In the genomic region with DNA sequence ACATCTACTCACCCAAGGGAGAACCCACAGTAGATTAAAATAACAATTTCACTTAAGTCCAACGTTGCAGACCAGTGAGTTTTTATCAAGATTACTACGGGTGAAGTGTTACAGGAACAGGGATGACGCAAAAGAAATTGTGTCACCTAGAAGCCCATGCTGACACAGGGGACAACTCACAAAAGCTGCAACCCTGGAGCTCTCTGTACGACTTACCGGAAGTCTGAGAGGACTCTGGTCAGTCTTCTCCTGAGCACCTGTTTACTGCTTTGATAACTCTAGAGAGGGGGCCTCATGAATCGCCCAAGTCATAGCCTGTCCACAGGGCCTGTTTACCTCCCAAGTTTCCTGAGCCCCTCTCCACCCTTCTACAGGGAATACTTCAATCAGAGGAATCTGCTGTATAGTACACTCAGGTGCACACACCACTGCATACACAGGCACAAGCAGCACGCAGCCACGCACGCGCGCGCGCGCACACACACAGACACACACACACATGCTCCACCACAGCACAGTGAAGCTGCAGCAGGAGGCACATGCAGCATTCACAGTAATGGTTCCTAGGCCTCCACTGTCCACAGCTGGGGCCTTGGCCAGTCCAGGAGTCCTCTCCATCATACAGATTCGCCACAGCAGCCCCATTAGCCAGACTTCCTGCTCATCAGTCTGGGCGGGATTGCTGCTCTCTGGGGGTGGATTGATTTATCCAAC, we compare ENCODE assay signal across 23 mouse cellular contexts. TPM values are rescaled to one million over a fixed set of nuclear protein-coding genes. Genes with fewer than 3 reads are reported as not detected.
DNase-seq lines count a peak whose midpoint lies in the region; ATAC-seq lines count a peak whose summit lies in the region.
"Had no signal": no experiment of that assay in that cellular context is flagged by ENCODE, and none has a peak within 500 bp of the region (broad histone marks: within the 10 kb centered on the region; RNA-seq: fewer than 3 reads in every experiment).

No protein-coding gene starts in this region.

- WGBS in midbrain, embryonic 12.5 days, result 88% methylated on average over 16 of the region's 16 CpGs
- WGBS in midbrain, embryonic 14.5 days, result 91% methylated on average over 16 of the region's 16 CpGs
- 81% methylated on average over 16 of the region's 16 CpGs for WGBS in hindbrain, embryonic 14.5 days
- 83% methylated on average over 16 of the region's 16 CpGs for WGBS in midbrain, embryonic 15.5 days
- WGBS in liver, embryonic 12.5 days (ENCODE audit: insufficient replicate concordance), result 77% methylated on average over 16 of the region's 16 CpGs

- H3K27me3 ChIP-seq in midbrain, embryonic 12.5 days, result peaks cover 13% of the 10 kb centered on the region; the same call in 1 of the 2 replicates
- no peaks in the 10 kb centered on the region for H3K27me3 ChIP-seq in midbrain, embryonic 14.5 days (ENCODE audit: control insufficient read depth, insufficient read depth, low read length)
- no peaks in the 10 kb centered on the region for H3K27me3 ChIP-seq in hindbrain, embryonic 14.5 days (ENCODE audit: control insufficient read depth, insufficient read depth, low read length)
- no peaks in the 10 kb centered on the region for H3K27me3 ChIP-seq in midbrain, embryonic 15.5 days (replicated peaks)
- H3K27me3 ChIP-seq in liver, embryonic 12.5 days (replicated peaks), result peaks cover 12% of the 10 kb centered on the region

- H3K27ac ChIP-seq in midbrain, embryonic 12.5 days (replicated peaks), result no peak overlapping the region
- no peak overlapping the region for H3K27ac ChIP-seq in midbrain, embryonic 14.5 days (replicated peaks; ENCODE audit: low read depth, low read length)
- H3K27ac ChIP-seq in hindbrain, embryonic 14.5 days, result no peak overlapping the region
- no peak overlapping the region for H3K27ac ChIP-seq in midbrain, embryonic 15.5 days
- H3K27ac ChIP-seq in liver, embryonic 12.5 days, result no peak overlapping the region
- H3K27ac ChIP-seq: forebrain, embryonic 12.5 days; heart, adult 2 months; kidney, postnatal 0 days; limb, embryonic 13.5 days; liver, embryonic 14.5 days had no signal

- no peak overlapping the region for H3K4me2 ChIP-seq in midbrain, embryonic 12.5 days (replicated peaks)
- H3K4me2 ChIP-seq in midbrain, embryonic 14.5 days (ENCODE audit: low read length), result no peak overlapping the region
- no peak overlapping the region for H3K4me2 ChIP-seq in hindbrain, embryonic 14.5 days (replicated peaks)
- H3K4me2 ChIP-seq in midbrain, embryonic 15.5 days, result no peak overlapping the region
- H3K4me2 ChIP-seq in liver, embryonic 12.5 days, result no peak overlapping the region
- H3K4me2 ChIP-seq: forebrain, embryonic 12.5 days; limb, embryonic 13.5 days had no signal

- no peak overlapping the region for H3K9ac ChIP-seq in midbrain, embryonic 12.5 days (replicated peaks)
- no peak overlapping the region for H3K9ac ChIP-seq in midbrain, embryonic 14.5 days (replicated peaks; ENCODE audit: low read length)
- no peak overlapping the region for H3K9ac ChIP-seq in hindbrain, embryonic 14.5 days
- H3K9ac ChIP-seq in midbrain, embryonic 15.5 days, result no peak overlapping the region
- H3K9ac ChIP-seq in liver, embryonic 12.5 days, result no peak overlapping the region
- H3K9ac ChIP-seq: forebrain, embryonic 12.5 days; limb, embryonic 13.5 days; liver, embryonic 14.5 days had no signal

- peak; percentile 54 for ATAC-seq in midbrain, embryonic 12.5 days (ENCODE audit: low FRiP score, low read depth)
- ATAC-seq in midbrain, embryonic 14.5 days (ENCODE audit: low FRiP score, low TSS enrichment), result no peak; the same call in 1 of the 2 replicates
- peak; percentile 79; the same call in 1 of the 2 replicates for ATAC-seq in hindbrain, embryonic 14.5 days (ENCODE audit: low FRiP score)
- peak; percentile 24; the same call in 1 of the 2 replicates for ATAC-seq in midbrain, embryonic 15.5 days (replicated peaks)
- no peak for ATAC-seq in liver, embryonic 12.5 days

- H3K9me3 ChIP-seq in midbrain, embryonic 12.5 days, result 0 out of 2 replicates have a peak, but pooled peaks cover 4% of the 10 kb centered on the region
- H3K9me3 ChIP-seq in midbrain, embryonic 14.5 days (ENCODE audit: control insufficient read depth, low read length), result no peaks in the 10 kb centered on the region
- no peaks in the 10 kb centered on the region for H3K9me3 ChIP-seq in hindbrain, embryonic 14.5 days (ENCODE audit: control insufficient read depth, low read length)
- H3K9me3 ChIP-seq in midbrain, embryonic 15.5 days, result no peaks in the 10 kb centered on the region
- no peaks in the 10 kb centered on the region for H3K9me3 ChIP-seq in liver, embryonic 12.5 days (replicated peaks)
- H3K9me3 ChIP-seq: forebrain, embryonic 12.5 days had no signal

- no peaks in the 10 kb centered on the region for H3K36me3 ChIP-seq in midbrain, embryonic 12.5 days
- no peaks in the 10 kb centered on the region for H3K36me3 ChIP-seq in midbrain, embryonic 14.5 days (ENCODE audit: control insufficient read depth, insufficient read depth, low read length)
- H3K36me3 ChIP-seq in hindbrain, embryonic 14.5 days (replicated peaks; ENCODE audit: control insufficient read depth, insufficient read depth), result no peaks in the 10 kb centered on the region
- no peaks in the 10 kb centered on the region for H3K36me3 ChIP-seq in midbrain, embryonic 15.5 days (replicated peaks)
- no peaks in the 10 kb centered on the region for H3K36me3 ChIP-seq in liver, embryonic 12.5 days
- H3K36me3 ChIP-seq: forebrain, embryonic 12.5 days; limb, embryonic 13.5 days had no signal

- DNase-seq in midbrain, embryonic 14.5 days, result no peak
- peak; percentile 28 for DNase-seq in hindbrain, embryonic 14.5 days (ENCODE audit: low spot score)
- no peak for DNase-seq in gastrocnemius, postnatal 10 days
- DNase-seq in testis, postnatal 10 days (ENCODE audit: low spot score), result no peak
- DNase-seq: adrenal gland, adult 2 months; B cell, adult 2 months; cerebellum, adult 9-10 months; heart, adult 2 months; heart, postnatal 36 days; kidney, adult 11 months; lung, postnatal 10 days; spleen, adult 18-20 months had no signal

- H3K4me1 ChIP-seq in midbrain, embryonic 12.5 days, result no peaks in the 10 kb centered on the region
- no peaks in the 10 kb centered on the region for H3K4me1 ChIP-seq in midbrain, embryonic 14.5 days (ENCODE audit: control insufficient read depth, insufficient read depth, low read length)
- no peaks in the 10 kb centered on the region for H3K4me1 ChIP-seq in hindbrain, embryonic 14.5 days (replicated peaks; ENCODE audit: control insufficient read depth, insufficient read depth, low read length)
- no peaks in the 10 kb centered on the region for H3K4me1 ChIP-seq in midbrain, embryonic 15.5 days
- H3K4me1 ChIP-seq in liver, embryonic 12.5 days, result no peaks in the 10 kb centered on the region
- H3K4me1 ChIP-seq: forebrain, embryonic 12.5 days; limb, embryonic 13.5 days had no signal

- no peak overlapping the region for H3K4me3 ChIP-seq in midbrain, embryonic 12.5 days
- no peak overlapping the region for H3K4me3 ChIP-seq in midbrain, embryonic 14.5 days (replicated peaks; ENCODE audit: low read depth, low read length)
- no peak overlapping the region for H3K4me3 ChIP-seq in hindbrain, embryonic 14.5 days (replicated peaks; ENCODE audit: low read length)
- H3K4me3 ChIP-seq in midbrain, embryonic 15.5 days, result no peak overlapping the region
- no peak overlapping the region for H3K4me3 ChIP-seq in liver, embryonic 12.5 days
- H3K4me3 ChIP-seq: forebrain, embryonic 12.5 days; heart, adult 2 months; limb, embryonic 13.5 days had no signal

RNA-seq across cellular contexts. Expression of gene Faah, which starts 22.9 kb away (rescaled TPM):
- 4.5 and 5.5 TPM in 2 replicates for polyA plus RNA-seq in midbrain, embryonic 12.5 days (2016; fragmentation: Nextera tagmentation; extraction: Ambion mirVana)
- 15.5 and 17.5 TPM in 2 replicates for polyA plus RNA-seq in midbrain, embryonic 14.5 days (2014; fragmentation: Nextera tagmentation; extraction: Ambion mirVana)
- 18.0 and 18.5 TPM in 2 replicates for polyA plus RNA-seq in hindbrain, embryonic 14.5 days (2014; fragmentation: Nextera tagmentation; extraction: Ambion mirVana)
- 26.3 and 26.7 TPM in 2 replicates for polyA plus RNA-seq in midbrain, embryonic 15.5 days (2015; fragmentation: Nextera tagmentation; extraction: Ambion mirVana)
- total RNA-seq in gastrocnemius, postnatal 10 days (2021), result under 1 TPM; 0.68 to 0.75 TPM
- polyA plus RNA-seq in liver, embryonic 12.5 days (2016; fragmentation: Nextera tagmentation; extraction: Ambion mirVana), result 3.9 and 4.2 TPM in 2 replicates

RNA-seq across cellular contexts. Expression of gene Dmbx1, which starts 55.1 kb away (rescaled TPM):
- 18.2 and 18.3 TPM in 2 replicates for polyA plus RNA-seq in midbrain, embryonic 12.5 days (2016; fragmentation: Nextera tagmentation; extraction: Ambion mirVana)
- 8.2 and 8.5 TPM in 2 replicates for polyA plus RNA-seq in midbrain, embryonic 14.5 days (2014; fragmentation: Nextera tagmentation; extraction: Ambion mirVana)
- polyA plus RNA-seq in hindbrain, embryonic 14.5 days (2014; fragmentation: Nextera tagmentation; extraction: Ambion mirVana), result 2.7 and 3.3 TPM in 2 replicates
- polyA plus RNA-seq in midbrain, embryonic 15.5 days (2015; fragmentation: Nextera tagmentation; extraction: Ambion mirVana), result 10.9 and 12.7 TPM in 2 replicates
- not detected for total RNA-seq in gastrocnemius, postnatal 10 days (2021)
- polyA plus RNA-seq in liver, embryonic 12.5 days (2016; fragmentation: Nextera tagmentation; extraction: Ambion mirVana), result not detected in 2 replicates
- total RNA-seq: adrenal gland, adult 2 months; common myeloid progenitor, adult 5-6 weeks; gastrocnemius, adult 8-10 months; heart, adult 2 months; heart, postnatal 36 days; megakaryocyte progenitor cell, adult 5-6 weeks had no signal
- polyA plus RNA-seq: adrenal gland, adult 2 months; heart, adult 2 months; heart, embryonic 14.5 days; kidney, postnatal 0 days; limb, embryonic 13.5 days; liver, embryonic 14.5 days had no signal

RNA-seq across cellular contexts. Expression of gene Nsun4, which starts 58.9 kb away (rescaled TPM):
- polyA plus RNA-seq in midbrain, embryonic 12.5 days (2016; fragmentation: Nextera tagmentation; extraction: Ambion mirVana), result 20.4 and 20.7 TPM in 2 replicates
- 11.5 and 13.6 TPM in 2 replicates for polyA plus RNA-seq in midbrain, embryonic 14.5 days (2014; fragmentation: Nextera tagmentation; extraction: Ambion mirVana)
- polyA plus RNA-seq in hindbrain, embryonic 14.5 days (2014; fragmentation: Nextera tagmentation; extraction: Ambion mirVana), result 10.4 and 11.5 TPM in 2 replicates
- 12.3 and 13.5 TPM in 2 replicates for polyA plus RNA-seq in midbrain, embryonic 15.5 days (2015; fragmentation: Nextera tagmentation; extraction: Ambion mirVana)
- total RNA-seq in gastrocnemius, postnatal 10 days (2021), result 10 to 100 TPM; 12.4 to 12.9 TPM
- polyA plus RNA-seq in liver, embryonic 12.5 days (2016; fragmentation: Nextera tagmentation; extraction: Ambion mirVana), result 10.7 and 11.4 TPM in 2 replicates

Comparison
In these comparisons a context has a peak if more than half of its experiments do, and no peak if none do; other contexts are left out.
1. ATAC-seq: peak in midbrain, embryonic 12.5 days (single experiment), hindbrain, embryonic 14.5 days (single experiment) and midbrain, embryonic 15.5 days (single experiment); none in midbrain, embryonic 14.5 days (single experiment) and liver, embryonic 12.5 days (single experiment).